Comparison of ENCODE assay signal across 20 mouse cellular contexts in the genomic region with DNA sequence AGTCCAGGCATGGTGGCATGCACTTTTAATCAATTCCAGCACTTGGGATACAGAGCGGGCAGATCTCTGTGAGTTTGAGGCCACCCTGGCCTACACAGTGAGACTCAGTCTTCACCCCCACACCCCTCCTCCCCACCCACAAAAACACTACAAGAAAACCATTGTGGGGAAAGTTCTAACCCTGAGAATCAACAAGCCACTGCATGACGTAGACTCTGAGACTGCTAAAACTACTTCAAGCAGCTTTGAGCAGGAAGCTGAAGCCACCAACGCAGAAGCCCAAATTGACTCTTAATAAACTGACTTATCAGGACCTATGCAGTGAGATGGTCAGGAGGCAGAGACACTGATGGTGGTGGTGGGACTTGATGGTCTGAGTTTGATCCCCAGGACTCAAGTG. TPM values are rescaled to one million over a fixed set of nuclear protein-coding genes. Genes with fewer than 3 reads are reported as not detected.
DNase-seq lines count a peak whose midpoint lies in the region; ATAC-seq and TF ChIP-seq lines count a peak whose summit lies in the region.
"Had no signal": no experiment of that assay in that cellular context is flagged by ENCODE, and none has a peak within 500 bp of the region (broad histone marks: within the 10 kb centered on the region; RNA-seq: fewer than 3 reads in every experiment).

No protein-coding gene starts in this region.

- H3K4me2 ChIP-seq in limb, embryonic 12.5 days, result no peak overlapping the region
- no peak overlapping the region for H3K4me2 ChIP-seq in forebrain, embryonic 16.5 days (ENCODE audit: low read length)
- H3K4me2 ChIP-seq: forebrain, embryonic 12.5 days; hindbrain, embryonic 14.5 days; midbrain, embryonic 15.5 days; neural tube, embryonic 12.5 days had no signal

- peak overlapping the region; percentile 75 for H3K27ac ChIP-seq in spleen, adult 2 months (ENCODE audit: insufficient read depth, low read length)
- peak overlapping the region; percentile 57 for H3K27ac ChIP-seq in limb, embryonic 12.5 days
- no peak overlapping the region for H3K27ac ChIP-seq in forebrain, embryonic 16.5 days (ENCODE audit: low read length)
- H3K27ac ChIP-seq: forebrain, embryonic 12.5 days; hindbrain, embryonic 14.5 days; midbrain, embryonic 15.5 days; neural tube, embryonic 12.5 days had no signal

- H3K27me3 ChIP-seq in spleen, adult 2 months (ENCODE audit: control insufficient read depth, insufficient read depth, low read length), result no peaks in the 10 kb centered on the region
- H3K27me3 ChIP-seq in limb, embryonic 12.5 days, result no peaks in the 10 kb centered on the region
- H3K27me3 ChIP-seq in forebrain, embryonic 16.5 days (replicated peaks; ENCODE audit: control insufficient read depth, insufficient read depth, low read length), result no peaks in the 10 kb centered on the region
- H3K27me3 ChIP-seq: forebrain, embryonic 12.5 days; midbrain, embryonic 15.5 days; neural tube, embryonic 12.5 days had no signal

- peak in 1 of 2 experiments; percentile 67 for DNase-seq in spleen, adult 2 months (ENCODE audit: low read depth in 1 of 2, low spot score in 2 of 2)
- no peak for DNase-seq in spleen, postnatal 4 days (ENCODE audit: low spot score in 2 of 2)
- peak; percentile 90 for DNase-seq in T-cell, adult 2 months (ENCODE audit: low spot score)
- DNase-seq in thymus, postnatal 36 days, result peak; percentile 25 to 34
- DNase-seq in spleen, postnatal 10 days (ENCODE audit: low spot score in 2 of 2), result no peak
- DNase-seq: cerebellum, adult 2 months; gastrocnemius, postnatal 25 days; kidney, postnatal 36 days; layer of hippocampus, adult 9-11 months; liver had no signal

- peaks cover 17% of the 10 kb centered on the region for H3K36me3 ChIP-seq in spleen, adult 2 months (ENCODE audit: control insufficient read depth, insufficient read depth, low read length)
- H3K36me3 ChIP-seq in limb, embryonic 12.5 days, result peaks cover 44% of the 10 kb centered on the region
- no peaks in the 10 kb centered on the region for H3K36me3 ChIP-seq in forebrain, embryonic 16.5 days (ENCODE audit: control insufficient read depth, insufficient read depth)
- H3K36me3 ChIP-seq: forebrain, embryonic 12.5 days; neural tube, embryonic 12.5 days had no signal

- no peak overlapping the region for H3K4me3 ChIP-seq in spleen, adult 2 months (ENCODE audit: extremely low read depth, insufficient read depth, insufficient read length)
- H3K4me3 ChIP-seq in limb, embryonic 12.5 days (replicated peaks), result no peak overlapping the region
- no peak overlapping the region for H3K4me3 ChIP-seq in forebrain, embryonic 16.5 days (replicated peaks; ENCODE audit: low read length)
- H3K4me3 ChIP-seq: forebrain, embryonic 12.5 days; megakaryocyte, embryonic 14.5 days; midbrain, embryonic 15.5 days; neural tube, embryonic 12.5 days had no signal

- WGBS in spleen, adult 2 months, result 66% methylated on average over 3 of the region's 3 CpGs
- WGBS in limb, embryonic 12.5 days, result 55% methylated on average over 3 of the region's 3 CpGs
- WGBS in forebrain, embryonic 16.5 days, result 86% methylated on average over 3 of the region's 3 CpGs

- no peak for TF ChIP-seq CTCF in spleen, adult 2 months (IDR thresholded peaks at IDR 0.05; ENCODE audit: extremely low read depth, insufficient read depth, insufficient read length, insufficient replicate concordance)

- TF ChIP-seq POLR2A in spleen, adult 2 months (IDR thresholded peaks at IDR 0.05; ENCODE audit: low read depth, low read length), result no peak

- H3K9me3 ChIP-seq in limb, embryonic 12.5 days, result peaks cover 9% of the 10 kb centered on the region; the same call in 1 of the 2 replicates
- H3K9me3 ChIP-seq in forebrain, embryonic 16.5 days (ENCODE audit: control insufficient read depth, low read length), result no peaks in the 10 kb centered on the region
- H3K9me3 ChIP-seq: forebrain, embryonic 12.5 days; midbrain, embryonic 15.5 days; neural tube, embryonic 12.5 days had no signal

- no peak for ATAC-seq in limb, embryonic 12.5 days (ENCODE audit: insufficient number of reproducible peaks, insufficient read depth, low FRiP score, low TSS enrichment, low read depth)
- ATAC-seq in monocyte, adult 5-6 weeks (replicated peaks; ENCODE audit: insufficient number of reproducible peaks, low FRiP score, low TSS enrichment, poor library complexity, severe bottlenecking), result no peak
- ATAC-seq in forebrain, embryonic 16.5 days, result no peak
- ATAC-seq: intestine, embryonic 16.5 days; lung, postnatal 0 days; midbrain, embryonic 15.5 days had no signal

- H3K4me1 ChIP-seq in spleen, adult 2 months (ENCODE audit: control insufficient read depth, insufficient read depth, insufficient read length), result peaks cover 28% of the 10 kb centered on the region; the same call in 1 of the 2 replicates
- peaks cover 43% of the 10 kb centered on the region for H3K4me1 ChIP-seq in limb, embryonic 12.5 days (replicated peaks)
- no peaks in the 10 kb centered on the region for H3K4me1 ChIP-seq in forebrain, embryonic 16.5 days (replicated peaks; ENCODE audit: control insufficient read depth, insufficient read depth, low read length)
- H3K4me1 ChIP-seq: forebrain, embryonic 12.5 days; midbrain, embryonic 15.5 days; neural tube, embryonic 12.5 days had no signal

- H3K9ac ChIP-seq in limb, embryonic 12.5 days (replicated peaks), result no peak overlapping the region
- no peak overlapping the region for H3K9ac ChIP-seq in forebrain, embryonic 16.5 days (replicated peaks; ENCODE audit: low read depth, low read length)
- H3K9ac ChIP-seq: forebrain, embryonic 12.5 days; hindbrain, embryonic 14.5 days; midbrain, embryonic 15.5 days; neural tube, embryonic 12.5 days had no signal

RNA-seq across cellular contexts. Expression of gene Sh3bp5, which starts 36.6 kb away (rescaled TPM):
- 36.0 and 43.0 TPM in 2 replicates for polyA plus RNA-seq in spleen, adult 2 months (2012; rRNA removed)
- polyA plus RNA-seq in limb, embryonic 12.5 days (2016; fragmentation: Nextera tagmentation; extraction: Ambion mirVana), result 41.9 and 47.4 TPM in 2 replicates
- total RNA-seq in monocyte, adult 5-6 weeks (2017), result 37.1 to 51.1 TPM (median 40.7 TPM) in 3 replicates
- 120 and 128 TPM in 2 replicates for polyA plus RNA-seq in forebrain, embryonic 16.5 days (2015; fragmentation: Nextera tagmentation; extraction: Ambion mirVana)

Comparison
In these comparisons a context has a peak if more than half of its experiments do, and no peak if none do; other contexts are left out.
1. DNase-seq: peak in T-cell, adult 2 months (single experiment) and thymus, postnatal 36 days (2 of 2); none in spleen, postnatal 4 days (0 of 2) and spleen, postnatal 10 days (0 of 2).